Mouse (Mus musculus) urinary bladder, adult 18-20 months (tissue): ENCODE results near the gene Nol10.

Experiments used
- DNase-seq, 2 experiments: peaks; one replicate each; pipeline ENCODE4 v3.0.0; 2022; ENCODE audit warnings: low spot score in 2 of 2, mixed read lengths in 2 of 2

Nol10 gene

DNA sequence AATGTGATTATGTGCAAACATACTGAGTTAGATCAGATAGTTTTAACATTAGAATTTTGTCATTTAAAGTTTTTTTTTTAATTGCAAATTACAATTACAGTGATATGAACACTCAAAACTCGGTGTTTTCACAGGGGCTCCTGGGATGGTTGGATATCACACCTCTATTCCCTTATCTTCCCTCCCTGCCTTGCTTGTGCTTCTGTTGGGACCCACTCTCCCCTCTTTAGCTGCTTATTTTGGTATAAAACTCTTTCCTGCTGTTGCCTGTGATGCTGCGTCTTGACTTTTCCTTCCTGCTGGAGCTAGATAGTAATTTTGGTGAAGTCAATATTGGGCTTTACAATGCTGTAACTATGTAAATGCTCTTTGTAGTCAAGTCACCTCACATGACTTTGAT is 63.0 kb downstream of the Nol10 start:
- no peak for DNase-seq

DNA sequence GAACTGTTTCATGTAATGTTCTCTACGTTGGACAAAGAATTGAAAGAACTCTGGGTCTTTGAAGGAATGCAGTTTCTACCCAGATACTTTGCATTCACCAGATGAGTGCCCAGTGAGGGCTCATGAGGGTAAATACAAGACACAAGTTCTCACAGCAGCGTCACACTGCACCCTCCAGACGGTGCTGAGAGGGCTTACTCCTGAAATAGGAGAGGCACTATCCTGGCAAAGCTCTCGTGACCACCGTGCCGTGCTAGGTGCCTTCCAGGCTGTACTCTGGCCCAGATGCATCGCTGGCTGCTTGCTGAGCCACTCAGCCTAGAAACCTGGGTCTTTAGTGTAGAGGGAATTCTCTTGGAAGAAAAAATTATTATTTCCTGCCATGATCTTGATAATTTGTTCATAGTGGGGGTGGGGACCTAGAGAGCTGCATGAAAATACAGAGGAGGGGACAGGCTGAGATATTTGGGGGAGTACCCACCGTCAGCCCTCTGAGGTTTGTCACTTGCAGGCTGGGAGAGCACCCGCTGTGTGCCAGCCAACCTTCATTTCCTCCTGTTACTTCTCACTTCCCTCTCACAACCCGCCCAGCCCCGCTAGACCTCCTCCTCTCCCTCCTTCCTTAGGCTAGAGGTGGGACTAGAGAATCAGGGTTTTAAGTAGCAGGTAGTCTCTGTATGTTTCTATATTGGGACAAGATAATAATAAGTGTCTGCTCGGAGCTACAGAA is 63.7 kb downstream of the Nol10 start:
- DNase-seq = no peak

DNA sequence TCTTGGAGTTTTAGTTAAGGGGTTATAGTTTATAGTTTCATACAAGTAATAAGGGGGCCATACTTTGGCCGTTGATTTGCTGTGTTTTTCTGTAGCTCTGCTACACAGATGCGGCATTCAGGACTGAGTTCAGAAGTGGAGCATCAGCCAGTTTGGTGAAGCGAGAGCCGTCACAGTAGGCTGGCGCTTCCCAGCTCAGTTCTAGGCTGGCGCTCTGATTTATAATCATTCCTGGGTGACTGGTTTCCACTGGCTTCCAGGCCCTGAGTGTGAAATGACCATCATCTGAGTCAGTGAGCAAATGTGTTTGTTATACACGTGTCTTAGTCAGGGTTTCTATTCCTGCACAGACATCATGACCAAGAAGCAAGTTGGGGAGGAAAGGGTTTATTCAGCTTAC is 66.5 kb downstream of the Nol10 start:
- DNase-seq = no peak

- DNase-seq = no peak
These were observed 72.0 kb downstream of the Nol10 start for GRCm38 (mm10) chr12:17420168-17420810.

GRCm38 (mm10) chr12:17425254-17426169 is 77.3 kb downstream of the Nol10 start:
- no peak for DNase-seq

DNA sequence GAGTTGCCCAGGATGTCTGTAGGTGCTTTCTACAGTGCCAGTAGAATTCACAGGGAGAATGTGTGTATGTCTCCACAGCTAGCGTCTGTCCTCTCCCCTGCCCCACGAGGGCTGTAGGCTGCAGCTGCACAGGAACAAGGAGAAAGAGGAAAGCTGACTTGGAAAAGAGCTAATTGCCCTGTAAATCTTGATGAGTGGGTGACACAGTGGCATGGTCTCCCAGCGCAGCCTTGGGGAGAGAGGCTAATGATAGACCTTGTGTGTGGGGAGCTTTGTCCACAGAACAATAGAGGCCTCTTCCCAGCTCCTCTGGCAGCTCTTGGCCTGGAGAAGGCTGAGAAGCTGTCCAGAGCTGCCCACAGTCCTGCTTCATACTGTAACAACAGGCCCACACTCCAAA is 78.5 kb downstream of the Nol10 start:
- no peak for DNase-seq

DNA sequence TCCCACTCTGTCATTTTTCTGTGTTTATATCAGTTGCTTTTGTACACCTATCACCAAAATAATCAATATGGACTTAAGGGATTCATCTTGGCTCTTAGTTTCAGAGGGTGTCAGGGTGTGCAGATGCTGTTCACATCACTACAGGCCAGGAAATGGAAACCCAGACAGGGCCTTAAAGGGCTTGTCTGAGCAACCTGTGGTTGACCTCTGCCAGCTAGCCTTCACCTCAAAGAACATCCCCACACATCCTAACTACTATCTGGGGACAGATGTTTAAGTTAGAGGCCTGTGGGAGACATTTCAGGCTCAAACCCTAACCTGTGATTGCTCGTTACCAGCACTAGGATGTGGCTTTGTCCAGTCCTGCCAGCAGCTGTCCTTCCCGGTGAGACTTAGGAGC is 82.3 kb downstream of the Nol10 start:
- no peak for DNase-seq

- no peak for DNase-seq
These were observed 82.9 kb downstream of the Nol10 start for GRCm38 (mm10) chr12:17431166-17431565.

- no peak for DNase-seq
These were observed 83.6 kb downstream of the Nol10 start for GRCm38 (mm10) chr12:17431812-17432332.

- DNase-seq = no peak
These were observed 85.5 kb downstream of the Nol10 start for GRCm38 (mm10) chr12:17433712-17434111.

GRCm38 (mm10) chr12:17436471-17436870 is 88.2 kb downstream of the Nol10 start:
- no peak for DNase-seq

DNA sequence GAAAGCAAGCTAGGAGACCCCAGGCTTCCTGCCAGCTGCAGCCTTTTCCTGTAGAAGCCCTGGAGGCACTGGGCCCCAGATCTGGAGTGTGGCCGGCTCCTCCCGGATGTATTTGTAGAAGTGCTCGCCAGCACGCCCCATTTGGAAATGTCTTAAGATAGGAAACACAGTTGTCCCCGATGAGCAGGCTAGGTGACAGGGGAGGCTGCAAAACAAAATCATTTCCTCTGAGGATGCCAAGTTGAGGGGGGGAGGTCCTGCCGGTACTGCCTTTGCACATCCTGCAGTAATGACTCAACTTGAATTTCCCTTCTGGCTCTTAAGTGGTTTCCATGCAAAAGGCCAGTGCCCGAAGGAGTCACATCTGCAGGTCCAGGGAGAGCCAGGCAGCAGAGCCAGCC is 92.0 kb downstream of the Nol10 start:
- no peak for DNase-seq

- DNase-seq = no peak
These were observed 93.2 kb downstream of the Nol10 start for GRCm38 (mm10) chr12:17441495-17441894.

GRCm38 (mm10) chr12:17444406-17444805 is 96.1 kb downstream of the Nol10 start:
- no peak for DNase-seq

- DNase-seq = no peak
These were observed 97.0 kb downstream of the Nol10 start for GRCm38 (mm10) chr12:17445251-17445650.

DNA sequence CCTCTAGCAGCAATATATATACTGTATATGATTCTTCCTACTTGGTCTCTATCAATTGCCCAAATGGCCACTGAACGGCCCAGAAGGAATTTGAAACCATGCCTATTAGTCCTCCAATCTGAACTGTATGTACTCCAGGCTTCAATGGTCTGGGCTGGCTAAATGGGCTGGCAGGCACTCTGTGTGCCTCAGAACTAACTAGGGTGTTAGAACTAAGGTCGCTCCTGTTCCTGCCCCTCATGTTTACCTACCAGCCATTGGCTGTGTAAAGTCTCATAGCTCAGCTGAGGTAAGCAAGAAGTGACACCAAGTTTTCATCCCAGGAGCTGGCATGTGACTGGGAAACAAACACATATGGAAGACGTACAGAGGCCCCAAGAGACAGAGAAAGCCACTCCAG is 100.5 kb downstream of the Nol10 start:
- DNase-seq = no peak

GRCm38 (mm10) chr12:17449661-17450091 is 101.4 kb downstream of the Nol10 start:
- no peak for DNase-seq

- no peak for DNase-seq
These were observed 102.2 kb downstream of the Nol10 start for GRCm38 (mm10) chr12:17450503-17450902.

DNA sequence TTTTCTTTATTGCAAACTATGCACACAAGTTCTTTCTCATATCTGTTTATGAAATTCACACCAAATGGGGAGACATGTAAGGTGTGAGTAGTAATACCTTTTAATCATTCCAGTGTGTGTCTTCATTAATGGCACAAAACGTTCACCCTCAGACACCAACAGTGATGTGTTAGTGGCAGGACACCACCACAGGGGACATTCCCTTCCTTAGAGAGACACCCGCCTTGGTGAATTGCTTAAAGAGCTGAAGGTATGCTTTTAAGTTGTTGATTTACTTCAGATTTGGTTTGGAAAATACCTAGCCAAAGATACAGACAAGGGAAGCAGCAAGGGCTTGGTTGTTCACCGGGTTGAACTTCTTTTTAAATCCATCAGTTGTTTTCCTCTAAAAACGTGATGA is 102.7 kb downstream of the Nol10 start:
- no peak for DNase-seq

DNA sequence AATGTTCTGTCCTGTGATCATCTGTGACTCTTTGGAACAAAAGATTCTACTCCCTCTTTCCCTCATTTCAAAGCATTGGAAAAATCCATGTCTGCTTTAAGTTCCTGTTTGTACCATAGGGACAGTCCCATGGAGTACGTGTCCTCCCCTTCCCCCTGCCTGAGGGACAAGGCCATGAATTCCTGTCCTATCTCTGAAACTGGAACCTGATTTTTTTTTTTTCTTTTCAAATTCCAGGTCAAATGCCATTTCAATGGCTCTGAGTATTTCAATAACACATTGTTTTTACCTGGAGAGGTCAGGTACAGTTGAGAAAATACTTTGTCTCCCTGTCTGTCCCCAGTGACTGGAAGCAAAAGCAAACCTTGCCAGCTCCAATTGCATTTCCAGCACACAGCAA is 104.0 kb downstream of the Nol10 start:
- DNase-seq = no peak

DNA sequence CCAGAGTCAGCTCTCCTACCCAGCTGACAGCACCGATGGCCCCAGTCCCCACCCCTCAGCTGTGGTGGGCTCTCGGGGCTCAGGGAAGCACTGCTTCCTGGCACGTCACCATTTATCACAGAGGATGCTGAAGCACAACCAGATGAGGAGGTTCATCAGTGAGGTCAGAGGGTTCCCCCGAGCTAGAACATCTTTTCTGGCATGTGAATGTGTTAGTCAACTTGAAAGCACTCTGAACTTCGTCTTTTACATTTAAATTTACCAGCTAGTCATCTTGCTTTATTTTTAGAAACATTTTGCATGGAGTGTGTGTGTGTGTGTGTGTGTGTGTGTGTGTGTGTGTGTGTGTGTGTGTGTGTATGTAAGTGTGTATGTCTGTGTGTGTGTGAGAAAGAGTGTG is 105.7 kb downstream of the Nol10 start:
- no peak for DNase-seq

DNA sequence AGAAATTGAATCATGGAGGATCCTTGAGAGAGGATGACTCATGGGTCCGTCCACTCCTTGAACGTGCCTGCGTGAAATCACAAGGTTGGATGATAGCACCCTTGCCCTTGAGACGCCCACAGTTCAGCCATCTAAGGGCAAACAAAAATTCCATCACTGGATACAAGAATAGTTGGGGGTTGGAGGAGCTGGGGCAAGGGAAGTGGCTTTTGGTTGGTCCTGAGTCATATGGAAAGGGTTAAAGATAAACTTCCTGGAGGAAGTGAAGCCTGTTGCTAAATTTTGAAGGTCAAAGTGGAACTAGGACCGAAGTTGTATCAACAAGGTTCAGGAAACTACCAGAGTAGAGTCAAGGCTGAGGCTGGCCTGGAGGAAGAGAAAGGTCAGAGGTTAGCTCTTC is 106.8 kb downstream of the Nol10 start:
- DNase-seq = no peak
